Mouse (Mus musculus) forebrain, postnatal 0 days (tissue): ENCODE results near the gene Cela2a. TPM values are rescaled to one million over a fixed set of nuclear protein-coding genes. Genes with fewer than 3 reads are reported as not detected.

Experiments
- ATAC-seq: fragments of 200-750 bp; cut with Nextera tagmentation; 2 replicates; pipeline ENCODE4 v1.8.0; 2017; ENCODE audit warnings: mild to moderate bottlenecking, moderate library complexity
- DNase-seq: peaks from one replicate; pipeline ENCODE4 v3.0.0-alpha.2; 2015
- H3K27ac ChIP-seq: fragments of 300-500 bp; sonication (generic); 2 replicates; pipeline ENCODE4 v1.5.1; 2014; ENCODE audit warnings: low read depth, mild to moderate bottlenecking, antibody characterized with exemption, low read length, moderate library complexity, mixed read lengths
- H3K27me3 ChIP-seq: fragments of 300-500 bp; sonication (generic); 2 replicates; pipeline ENCODE4 v1.6.1; 2014; ENCODE audit warnings: mild to moderate bottlenecking, low read length, mixed read lengths; ENCODE audit not compliant: insufficient read depth
- H3K36me3 ChIP-seq: fragments of 300-500 bp; sonication (generic); 2 replicates; pipeline ENCODE4 v1.6.1; 2014; ENCODE audit warnings: mild to moderate bottlenecking, moderate library complexity; ENCODE audit not compliant: insufficient read depth
- H3K4me1 ChIP-seq: fragments of 300-500 bp; sonication (generic); 2 replicates; pipeline ENCODE4 v1.6.1; 2014; ENCODE audit warnings: antibody characterized with exemption; ENCODE audit not compliant: insufficient read depth
- H3K4me2 ChIP-seq: fragments of 300-500 bp; sonication (generic); 2 replicates; pipeline ENCODE4 v1.6.1; 2014; ENCODE audit warnings: low read depth, mild to moderate bottlenecking, moderate library complexity
- H3K4me3 ChIP-seq: fragments of 300-500 bp; sonication (generic); 2 replicates; pipeline ENCODE4 v1.5.1; 2014; ENCODE audit warnings: low read depth, low read length, mixed read lengths
- H3K9ac ChIP-seq: fragments of 300-500 bp; sonication (generic); 2 replicates; pipeline ENCODE4 v1.6.1; 2014; ENCODE audit warnings: mild to moderate bottlenecking
- H3K9me3 ChIP-seq: fragments of 300-500 bp; sonication (generic); 2 replicates; pipeline ENCODE4 v1.6.1; 2016; ENCODE audit warnings: low read length
- CTCF ChIP-seq: sonication (generic); IDR thresholded peaks from 2 replicates; pipeline ENCODE4 v1.5.1; 2016; ENCODE audit warnings: antibody characterized with exemption, control low read depth, low read depth
- WGBS: fragments of 180-500 bp; shearing (Covaris S2); extraction: QIAGEN DNeasy Blood & Tissue Kit; methylation state at CpG from one replicate; pipeline ENCODE4 v1.1.7; 2014; 5-methylcytosine and 5-hydroxymethylcytosine counted together
- polyA plus RNA-seq: library from polyadenylated mRNA; unstranded; fragments of >200 nt; fragmentation: Nextera tagmentation; extraction: Ambion mirVana; gene quantifications from 2 replicates; pipeline ENCODE4 v1.2.1, GENCODE M21; 2015
- total RNA-seq: library from RNA; depleted of rRNA; stranded (reverse); fragments of >200 nt; gene quantifications from 2 replicates; pipeline ENCODE4 v1.2.3, GENCODE M21; 2014

Gene Cela2a
- total and polyA plus RNA-seq, 2 experiments from 2014 or later = 0.39 TPM; not detected in 1

DNA sequence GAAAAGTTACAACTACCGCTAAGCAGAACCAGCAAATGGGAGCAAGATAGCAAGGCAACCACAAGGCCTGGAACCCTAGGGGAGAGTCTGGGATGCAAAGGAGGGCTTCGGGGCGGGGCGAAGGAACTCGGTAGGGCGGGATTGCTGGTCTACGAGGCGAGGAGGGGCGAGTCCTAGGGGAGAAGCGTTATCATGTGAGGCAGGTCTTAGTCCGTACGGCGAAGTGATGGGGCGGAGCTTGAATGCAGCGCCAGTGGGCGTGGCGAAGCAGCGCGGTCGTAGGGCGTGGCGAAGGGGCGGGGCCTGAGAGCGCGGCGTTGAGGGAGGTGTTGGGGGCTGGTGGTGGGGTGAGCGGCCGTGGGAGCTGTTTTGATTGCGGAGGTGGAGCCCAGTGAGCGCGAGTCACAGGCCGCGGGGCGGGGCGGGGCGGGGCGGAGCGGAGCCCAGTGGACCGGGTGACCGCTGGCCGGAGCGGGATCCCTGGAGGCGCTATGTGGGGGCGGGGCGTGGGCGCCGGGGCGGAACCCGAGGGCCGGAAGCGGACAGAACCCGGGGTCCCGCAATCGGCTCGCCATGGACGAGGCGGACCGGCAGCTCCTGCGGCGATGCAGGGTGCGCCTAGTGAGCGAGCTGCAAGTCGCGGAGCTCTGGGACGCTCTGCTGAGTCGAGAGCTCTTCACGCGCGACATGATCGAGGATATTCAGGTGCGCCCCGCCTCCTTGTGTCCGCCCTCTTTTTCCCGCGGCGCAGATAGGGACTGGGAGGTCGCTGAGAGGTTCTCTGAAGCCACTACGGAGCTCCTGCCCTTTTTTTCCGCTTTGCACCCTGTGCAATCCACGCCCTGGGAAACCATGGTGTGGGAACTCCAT is 32.4 kb downstream of the Cela2a start, which contains the start of gene Casp9:
Gene Casp9 (plus strand): TSS at position 331 of the 870 bp plus-strand sequence.
- peak within 1 kb of the TSS; percentile 73 for H3K4me3 ChIP-seq
- no peaks in the 10 kb centered on the region for H3K27me3 ChIP-seq
- peak within 1 kb of the TSS; percentile 54 for H3K4me2 ChIP-seq
- WGBS = under 1% methylated on average over 67 of the region's 80 CpGs
- H3K9ac ChIP-seq = peak within 1 kb of the TSS; percentile 77
- DNase-seq = peak; percentile 95
- H3K27ac ChIP-seq = peak within 1 kb of the TSS; percentile 91
- peak; percentile 67 for ATAC-seq
- H3K9me3 ChIP-seq = no peaks in the 10 kb centered on the region
- peaks cover 15% of the 10 kb centered on the region for H3K4me1 ChIP-seq
- H3K36me3 ChIP-seq = 0 out of 2 replicates have a peak, but pooled peaks cover 10% of the 10 kb centered on the region
- no peak; the same call in 1 of the 2 replicates for TF ChIP-seq CTCF

DNA sequence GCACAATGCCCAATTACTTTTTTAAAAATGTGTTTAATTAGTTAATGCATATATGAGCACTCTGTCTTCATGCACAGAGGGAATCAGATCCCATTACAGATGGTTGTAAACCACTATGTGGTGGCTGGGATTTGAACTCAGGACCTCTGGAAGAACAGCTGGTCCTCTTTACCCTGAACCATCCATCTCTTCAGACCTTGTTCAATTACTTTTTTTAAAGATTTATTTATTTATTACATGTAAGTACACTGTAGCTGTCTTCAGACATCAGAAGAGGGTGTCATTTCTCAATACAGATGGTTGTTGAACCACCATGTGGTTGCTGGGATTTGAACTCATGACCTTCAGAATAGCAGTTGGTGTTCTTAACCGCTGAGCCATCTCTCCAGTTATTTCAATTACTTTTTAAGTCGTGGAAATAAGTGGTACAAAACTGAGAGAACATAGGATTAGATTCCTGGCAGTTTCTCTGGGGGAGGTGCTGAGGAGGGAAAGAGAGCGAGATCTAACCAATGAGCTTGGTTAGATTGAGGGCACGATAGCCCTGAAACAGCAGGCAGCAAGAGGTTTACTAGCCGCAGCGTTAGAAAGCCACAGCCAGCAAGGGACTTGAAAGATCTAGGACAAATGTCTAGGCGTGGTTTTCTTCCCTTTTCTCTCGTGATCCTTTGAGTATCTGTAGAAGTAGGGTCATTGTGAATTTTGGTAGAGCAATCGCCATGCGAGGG is 33.2 kb downstream of the Cela2a start:
- Histone ChIP-seq H3K4me1 (peaks cover 15% of the 10 kb centered on the region), H3K4me2 (peak overlapping the region; percentile 54), H3K9ac (peak overlapping the region; percentile 77), H3K4me3 (peak overlapping the region; percentile 73), H3K27ac (peak overlapping the region; percentile 91), H3K27me3 (no peaks in the 10 kb centered on the region), H3K9me3 (no peaks in the 10 kb centered on the region), H3K36me3 (peaks cover 13% of the 10 kb centered on the region)
- no peak for TF ChIP-seq CTCF
- ATAC-seq (no peak), DNase-seq (no peak)
- WGBS = 10% methylated on average over 10 of the region's 10 CpGs

DNA sequence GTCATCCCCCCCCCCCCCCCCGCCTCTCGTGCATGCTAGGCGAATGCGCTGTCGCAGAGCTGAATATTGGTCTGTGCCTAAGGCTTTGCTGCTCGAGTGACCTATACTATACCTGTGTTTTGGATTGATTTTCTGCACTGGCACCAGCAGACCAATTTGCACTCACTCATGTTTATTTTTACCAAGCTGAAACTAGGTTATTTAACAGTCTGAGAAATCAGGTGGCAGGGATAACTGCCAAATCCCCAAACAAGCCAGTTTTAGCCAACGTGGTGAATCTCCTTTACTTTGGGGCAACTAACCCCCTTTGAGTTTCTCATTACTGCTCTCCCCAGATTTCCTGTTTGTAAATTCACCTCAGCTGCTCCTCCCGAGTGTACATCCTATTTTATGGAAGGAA is 34.0 kb downstream of the Cela2a start:
- Histone ChIP-seq H3K4me2 (no peak overlapping the region), H3K36me3 (peaks cover 13% of the 10 kb centered on the region), H3K27me3 (no peaks in the 10 kb centered on the region), H3K4me1 (peaks cover 15% of the 10 kb centered on the region), H3K27ac (no peak overlapping the region), H3K9ac (no peak overlapping the region), H3K4me3 (no peak overlapping the region), H3K9me3 (no peaks in the 10 kb centered on the region)
- no peak for DNase-seq
- ATAC-seq = no peak
- no peak for TF ChIP-seq CTCF
- 93% methylated on average over 8 of the region's 8 CpGs for WGBS

DNA sequence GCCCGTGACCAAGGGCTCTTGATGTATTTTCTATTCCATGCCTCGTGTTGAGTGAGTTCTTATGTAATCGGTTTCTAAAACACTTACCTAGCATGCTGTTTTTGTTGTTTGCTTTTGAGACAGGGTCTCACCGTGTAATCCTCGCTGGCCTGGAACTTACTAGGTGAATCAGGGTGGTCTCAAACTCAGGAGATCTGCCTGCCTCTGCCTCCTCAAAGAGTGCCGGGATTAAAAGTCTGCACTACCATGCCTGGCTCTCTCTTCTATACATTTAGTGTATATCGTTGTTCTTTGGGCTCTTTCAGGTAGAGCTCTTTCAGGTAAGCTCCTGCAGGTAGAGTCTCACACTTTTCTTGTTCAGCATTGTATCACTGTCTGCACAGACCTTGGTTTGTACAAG is 34.5 kb downstream of the Cela2a start:
- WGBS = 94% methylated on average over 7 of the region's 7 CpGs
- Histone ChIP-seq H3K27me3 (no peaks in the 10 kb centered on the region), H3K27ac (no peak overlapping the region), H3K4me3 (no peak overlapping the region), H3K9me3 (no peaks in the 10 kb centered on the region), H3K4me1 (peaks cover 15% of the 10 kb centered on the region), H3K36me3 (peaks cover 12% of the 10 kb centered on the region), H3K4me2 (no peak overlapping the region), H3K9ac (no peak overlapping the region)
- TF ChIP-seq CTCF = no peak
- ATAC-seq = no peak
- DNase-seq = no peak

DNA sequence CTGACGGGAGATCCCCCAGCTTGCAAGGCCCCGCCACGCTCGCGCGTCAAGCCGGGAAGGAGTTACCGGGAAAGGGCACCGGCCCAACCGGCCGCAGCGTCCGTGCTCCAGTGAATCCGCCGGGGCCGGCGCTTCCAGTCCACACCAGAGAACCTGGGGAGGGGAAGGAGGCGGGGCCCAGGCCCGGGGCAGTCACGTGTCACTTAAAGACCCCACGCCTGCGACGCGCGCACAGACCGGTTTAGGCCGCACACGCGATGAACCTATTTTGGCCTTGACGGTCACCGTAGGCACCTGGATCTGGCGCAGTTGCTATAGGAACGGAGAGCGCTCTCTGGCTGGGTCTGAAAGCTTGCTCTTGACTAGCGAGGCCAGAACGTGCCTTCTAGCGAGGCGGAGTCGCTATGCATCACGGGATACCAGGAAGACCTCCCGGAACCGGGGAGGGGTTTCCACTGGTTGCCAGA is 35.4 kb downstream of the Cela2a start, which contains the start of gene Dnajc16:
Gene Dnajc16 (minus strand): TSS at position 408 of the 467 bp plus-strand sequence.
- peaks cover 14% of the 10 kb centered on the region for H3K4me1 ChIP-seq
- H3K27ac ChIP-seq = peak within 1 kb of the TSS; percentile 69
- TF ChIP-seq CTCF = peak; percentile 42
- H3K4me2 ChIP-seq = peak within 1 kb of the TSS; percentile 77
- peaks cover 17% of the 10 kb centered on the region for H3K36me3 ChIP-seq
- DNase-seq = peak; percentile 100
- no peaks in the 10 kb centered on the region for H3K27me3 ChIP-seq
- WGBS = under 1% methylated on average over 42 of the region's 42 CpGs
- H3K4me3 ChIP-seq = peak within 1 kb of the TSS; percentile 82
- peak within 1 kb of the TSS; percentile 84 for H3K9ac ChIP-seq
- peak; percentile 91 for ATAC-seq
- H3K9me3 ChIP-seq = no peaks in the 10 kb centered on the region

DNA sequence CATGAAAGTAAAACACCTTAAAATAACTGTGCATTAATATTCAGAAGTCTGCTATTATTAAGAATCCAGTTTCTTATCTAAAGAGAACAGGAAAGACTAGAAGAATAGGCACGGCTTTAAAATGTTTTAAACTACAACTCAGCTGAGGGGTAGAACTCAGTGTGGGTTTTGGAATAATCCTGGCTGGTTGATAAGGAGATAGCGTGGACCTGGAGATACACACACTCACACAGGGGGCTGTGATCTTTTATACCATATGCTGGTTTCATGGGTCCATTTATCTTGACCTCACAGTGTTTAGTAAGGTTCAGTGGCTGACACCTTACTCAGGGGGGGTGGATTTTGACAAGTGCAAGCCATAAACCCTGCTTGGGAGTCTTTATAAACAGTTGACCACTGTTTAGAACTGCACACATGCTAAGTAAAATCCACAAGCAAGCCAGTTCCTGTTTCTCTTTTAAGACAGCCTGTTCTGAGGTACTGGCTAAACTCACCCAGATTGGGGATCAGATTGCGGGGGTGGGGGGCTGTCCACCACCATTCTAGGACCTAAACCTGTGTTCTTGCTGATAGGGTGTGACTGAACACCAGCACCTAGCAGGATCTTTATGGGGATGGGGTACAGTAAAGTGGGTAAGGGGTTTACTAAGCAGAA is 36.3 kb downstream of the Cela2a start:
- TF ChIP-seq CTCF = no peak
- Histone ChIP-seq H3K27me3 (no peaks in the 10 kb centered on the region), H3K4me2 (peak overlapping the region; percentile 77), H3K27ac (peak overlapping the region; percentile 69), H3K9me3 (no peaks in the 10 kb centered on the region), H3K4me3 (peak overlapping the region; percentile 82), H3K9ac (peak overlapping the region; percentile 84), H3K4me1 (peaks cover 6% of the 10 kb centered on the region; the same call in 1 of the 2 replicates), H3K36me3 (peaks cover 23% of the 10 kb centered on the region)
- DNase-seq (peak; percentile 4), ATAC-seq (no peak)
- 55% methylated on average over 3 of the region's 3 CpGs for WGBS
